Mouse (Mus musculus) C2C12 (cell line): Measurements from ENCODE around the gene 1700001J03Rik.

ENCODE experiments used
- CTCF ChIP-seq: IDR thresholded peaks from one replicate; pipeline ENCODE4 v1.5.1; 2011; ENCODE audit not compliant: control insufficient read depth, insufficient read depth, insufficient read length
- USF1 ChIP-seq: IDR thresholded peaks from one replicate; pipeline ENCODE4 v1.6.1; 2011; ENCODE audit warnings: low read depth, mild to moderate bottlenecking, control low read depth, moderate library complexity

DNA sequence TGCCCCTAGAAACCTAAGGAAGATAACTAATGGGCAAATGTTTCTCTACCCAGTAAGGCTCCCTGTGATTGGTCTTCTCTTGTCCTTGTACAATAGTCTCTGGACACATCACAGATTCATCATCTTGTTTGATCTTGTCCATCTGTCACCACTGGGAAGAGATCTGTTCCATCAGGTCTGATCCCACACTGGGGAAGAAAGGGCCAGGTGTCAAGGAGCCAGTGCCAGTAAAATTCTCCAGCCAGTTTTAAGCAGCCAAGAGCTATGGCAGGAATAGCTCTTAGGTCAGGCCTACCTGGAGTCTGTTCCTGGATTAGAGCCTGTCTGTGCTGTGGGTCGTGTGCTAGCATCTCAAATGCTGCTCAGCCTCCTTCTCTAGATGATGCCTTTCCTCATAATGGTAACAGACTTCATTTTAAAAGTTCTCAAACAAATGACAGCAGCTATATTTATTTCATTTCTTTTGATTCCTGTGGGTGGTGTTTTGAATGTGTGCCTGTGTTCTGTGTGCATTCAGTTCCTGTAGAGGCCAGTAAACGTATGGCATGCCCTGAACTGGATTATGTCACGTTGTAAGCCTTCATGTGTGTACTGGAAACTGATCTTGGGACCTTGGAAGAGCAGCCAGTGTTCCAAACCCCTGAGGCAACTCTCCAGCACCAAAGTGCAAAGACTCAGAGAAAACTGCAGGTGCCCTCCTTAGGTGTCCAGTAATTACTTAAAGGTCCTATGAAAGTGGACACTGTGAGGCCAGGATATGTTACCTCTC is 5.6 kb upstream of the 1700001J03Rik start:
- TF ChIP-seq USF1, result no peak
- TF ChIP-seq CTCF, result no peak
